Mouse (Mus musculus) hindbrain, embryonic 11.5 days (tissue): ENCODE results near the gene Kif5a. TPM values are rescaled to one million over a fixed set of nuclear protein-coding genes. Genes with fewer than 3 reads are reported as not detected.

Experiments
- ATAC-seq: fragments of 200-750 bp; cut with Nextera tagmentation; 2 replicates; pipeline ENCODE4 v1.8.0; 2017; ENCODE audit warnings: mild to moderate bottlenecking, moderate TSS enrichment, moderate library complexity; ENCODE audit not compliant: low FRiP score
- DNase-seq: peaks from one replicate; pipeline ENCODE4 v3.0.0-alpha.2; 2015; ENCODE audit warnings: low spot score
- H3K27ac ChIP-seq: fragments of 300-500 bp; sonication (generic); 2 replicates; pipeline ENCODE4 v1.5.1; 2014; ENCODE audit warnings: mild to moderate bottlenecking, low read depth, low read length
- H3K27me3 ChIP-seq: fragments of 300-500 bp; sonication (generic); 2 replicates; pipeline ENCODE4 v1.6.1; 2014; ENCODE audit warnings: mild to moderate bottlenecking, low read length, moderate library complexity, mixed read lengths; ENCODE audit not compliant: control insufficient read depth, insufficient read depth
- H3K36me3 ChIP-seq: fragments of 300-500 bp; sonication (generic); 2 replicates; pipeline ENCODE4 v1.6.1; 2014; ENCODE audit warnings: mild to moderate bottlenecking, low read length, moderate library complexity, mixed read lengths; ENCODE audit not compliant: control insufficient read depth, insufficient read depth
- H3K4me1 ChIP-seq: fragments of 300-500 bp; sonication (generic); replicated peaks from 2 replicates; pipeline ENCODE4 v1.6.1; 2014; ENCODE audit warnings: low read length, mixed read lengths; ENCODE audit not compliant: control insufficient read depth, insufficient read depth
- H3K4me2 ChIP-seq: fragments of 300-500 bp; sonication (generic); replicated peaks from 2 replicates; pipeline ENCODE4 v1.6.1; 2014; ENCODE audit warnings: mild to moderate bottlenecking, low read depth, low read length
- H3K4me3 ChIP-seq: fragments of 300-500 bp; sonication (generic); 2 replicates; pipeline ENCODE4 v1.5.1; 2014; ENCODE audit warnings: low read depth, low read length
- H3K9ac ChIP-seq: fragments of 300-500 bp; sonication (generic); 2 replicates; pipeline ENCODE4 v1.6.1; 2014; ENCODE audit warnings: low read depth, low read length
- H3K9me3 ChIP-seq: fragments of 300-500 bp; sonication (generic); 2 replicates; pipeline ENCODE4 v1.6.1; 2016; ENCODE audit warnings: low read length; ENCODE audit not compliant: control insufficient read depth
- WGBS: fragments of 180-500 bp; shearing (Covaris S2); extraction: QIAGEN DNeasy Blood & Tissue Kit; methylation state at CpG from one replicate; pipeline ENCODE4 v1.1.7; 2014; 5-methylcytosine and 5-hydroxymethylcytosine counted together
- polyA plus RNA-seq: library from polyadenylated mRNA; unstranded; fragments of >200 nt; fragmentation: Nextera tagmentation; extraction: Ambion mirVana; gene quantifications from 2 replicates; pipeline ENCODE4 v1.2.1, GENCODE M21; 2014

Gene Kif5a
- polyA plus RNA-seq, 1 experiment from 2014 or later: 41.4 TPM

DNA sequence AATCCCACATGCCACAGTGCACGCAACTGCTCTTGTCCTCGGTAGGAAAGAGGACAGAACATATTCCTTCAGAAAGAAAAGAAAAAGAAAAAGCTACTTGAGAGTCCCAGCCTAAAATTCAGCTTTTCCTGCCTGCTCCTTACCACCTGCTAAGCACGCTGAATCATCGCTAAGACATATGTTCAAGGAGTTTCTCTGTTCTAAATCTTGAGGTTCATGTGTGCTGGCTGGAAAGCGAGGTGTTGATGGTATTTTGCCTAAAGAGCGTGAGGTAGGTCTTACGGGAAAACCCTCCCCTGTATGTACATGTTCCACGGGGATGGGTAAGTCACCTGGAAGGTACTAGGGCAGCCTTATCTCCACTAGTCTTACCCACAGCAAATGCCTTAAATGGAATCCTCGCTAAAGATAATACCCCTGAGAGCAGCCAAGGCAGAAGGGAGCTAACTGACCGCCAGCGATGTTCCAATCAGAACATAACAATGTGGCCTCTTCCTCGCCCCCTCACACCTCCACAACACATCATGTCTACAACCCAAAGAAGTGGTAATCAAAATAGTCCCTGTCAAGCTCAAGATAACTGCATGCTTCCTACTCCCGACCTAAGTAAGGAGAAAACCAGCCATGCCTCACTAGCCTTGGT, 53.1 kb downstream of the Kif5a start:
- Histone ChIP-seq H3K9me3 (no peaks in the 10 kb centered on the region), H3K4me1 (0 out of 2 replicates have a peak, but pooled peaks cover 3% of the 10 kb centered on the region), H3K4me3 (no peak overlapping the region), H3K27me3 (no peaks in the 10 kb centered on the region), H3K9ac (no peak overlapping the region), H3K36me3 (0 out of 2 replicates have a peak, but pooled peaks cover 4% of the 10 kb centered on the region), H3K4me2 (no peak overlapping the region), H3K27ac (no peak overlapping the region)
- WGBS: 89% methylated on average over 13 of the region's 13 CpGs
- ATAC-seq (no peak), DNase-seq (no peak)

DNA sequence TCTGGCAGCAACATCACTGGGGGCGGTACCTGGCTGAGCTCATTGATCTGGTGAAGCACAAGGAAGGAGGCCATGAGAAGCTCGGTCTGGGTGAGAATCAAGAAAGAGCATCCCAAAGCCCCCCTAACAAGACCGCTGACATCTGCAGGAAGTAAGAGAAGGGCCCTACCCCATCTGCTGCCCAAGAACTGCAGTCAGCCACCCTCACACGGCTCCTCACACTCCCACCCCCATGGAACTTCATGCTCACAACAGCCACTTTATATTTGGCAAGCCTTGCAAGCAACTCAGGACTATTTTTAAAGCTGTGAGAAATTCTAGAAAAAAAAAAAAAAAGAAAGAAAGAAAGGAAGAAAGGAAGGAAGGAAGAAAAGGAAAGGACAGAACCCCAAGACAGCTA, 54.2 kb downstream of the Kif5a start:
- Histone ChIP-seq H3K36me3 (0 out of 2 replicates have a peak, but pooled peaks cover 4% of the 10 kb centered on the region), H3K9me3 (no peaks in the 10 kb centered on the region), H3K27ac (no peak overlapping the region), H3K9ac (no peak overlapping the region), H3K4me3 (no peak overlapping the region), H3K4me1 (0 out of 2 replicates have a peak, but pooled peaks cover 3% of the 10 kb centered on the region), H3K27me3 (no peaks in the 10 kb centered on the region), H3K4me2 (no peak overlapping the region)
- ATAC-seq (no peak), DNase-seq (no peak)
- WGBS: 89% methylated on average over 4 of the region's 4 CpGs

DNA sequence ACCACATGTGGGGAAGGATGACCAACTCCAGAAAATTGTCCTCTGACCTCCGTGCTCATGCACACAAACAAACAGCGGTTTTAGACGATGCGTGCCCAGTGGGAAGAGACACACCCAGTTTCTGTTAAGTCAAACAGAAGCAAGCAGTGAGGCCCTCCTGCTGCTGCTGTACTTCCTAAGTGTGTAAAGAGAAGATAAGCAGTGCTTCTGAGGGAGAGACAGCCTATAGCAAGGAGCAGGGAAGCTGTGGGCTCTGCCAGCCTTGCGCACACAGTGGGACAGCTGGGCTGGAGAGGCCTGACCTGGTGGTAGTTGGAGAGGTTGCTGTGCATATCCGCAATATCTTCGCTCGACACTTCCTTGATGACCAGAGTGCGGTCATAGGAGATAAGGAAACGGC, 57.8 kb downstream of the Kif5a start:
- no peak overlapping the region for H3K4me3 ChIP-seq
- H3K9ac ChIP-seq: no peak overlapping the region
- no peak overlapping the region for H3K4me2 ChIP-seq
- H3K4me1 ChIP-seq: no peaks in the 10 kb centered on the region
- ATAC-seq (no peak), DNase-seq (no peak)
- WGBS: 89% methylated on average over 10 of the region's 10 CpGs
- H3K9me3 ChIP-seq: no peaks in the 10 kb centered on the region
- H3K27ac ChIP-seq: no peak overlapping the region
- H3K36me3 ChIP-seq: 0 out of 2 replicates have a peak, but pooled peaks cover 4% of the 10 kb centered on the region
- no peaks in the 10 kb centered on the region for H3K27me3 ChIP-seq

DNA sequence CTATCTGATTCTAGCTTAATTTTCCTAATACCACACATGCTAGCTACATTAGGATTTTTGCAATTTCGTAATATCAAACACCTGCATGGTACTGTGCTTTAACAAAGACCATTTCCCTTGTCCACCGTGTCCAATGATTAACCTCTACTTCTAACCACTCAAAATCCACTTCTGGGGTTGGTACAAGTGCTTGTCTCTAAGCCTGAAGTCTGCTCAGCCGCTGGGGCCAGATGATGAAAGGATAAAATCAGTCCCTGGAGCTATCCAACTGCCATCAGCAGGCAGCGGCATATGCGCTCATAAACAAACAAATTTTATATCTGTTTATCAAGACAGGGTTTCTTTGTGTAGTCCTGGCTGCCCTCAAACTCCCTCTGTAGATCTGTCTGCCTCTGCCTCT, 58.6 kb downstream of the Kif5a start:
- H3K9ac ChIP-seq: no peak overlapping the region
- H3K27ac ChIP-seq: no peak overlapping the region
- H3K36me3 ChIP-seq: 0 out of 2 replicates have a peak, but pooled peaks cover 4% of the 10 kb centered on the region
- H3K4me3 ChIP-seq: no peak overlapping the region
- WGBS: 94% methylated on average over 5 of the region's 5 CpGs
- no peaks in the 10 kb centered on the region for H3K4me1 ChIP-seq
- DNase-seq (no peak), ATAC-seq (no peak)
- no peaks in the 10 kb centered on the region for H3K27me3 ChIP-seq
- H3K9me3 ChIP-seq: no peaks in the 10 kb centered on the region
- H3K4me2 ChIP-seq: no peak overlapping the region

DNA sequence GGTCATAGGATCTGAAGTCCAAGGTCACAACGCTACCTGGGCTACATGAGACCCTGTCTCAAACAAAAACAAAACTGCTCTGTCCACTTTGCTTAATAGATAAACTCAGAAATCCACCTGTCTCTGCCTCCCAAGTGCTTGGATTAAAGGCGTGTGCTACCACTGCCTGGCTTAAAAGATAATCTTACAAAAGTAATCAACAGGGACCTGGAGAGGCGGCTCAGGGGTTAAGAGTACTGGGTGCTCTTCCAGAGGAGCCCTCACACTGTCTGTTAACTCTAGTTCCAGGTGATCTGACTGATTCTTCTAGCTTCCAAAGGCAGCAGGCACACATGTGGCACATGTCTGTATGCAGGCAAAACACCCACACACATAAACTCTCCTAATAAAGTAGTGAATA, 60.0 kb downstream of the Kif5a start:
- WGBS: 97% methylated on average over 3 of the region's 3 CpGs
- H3K9ac ChIP-seq: no peak overlapping the region
- ATAC-seq: no peak

DNA sequence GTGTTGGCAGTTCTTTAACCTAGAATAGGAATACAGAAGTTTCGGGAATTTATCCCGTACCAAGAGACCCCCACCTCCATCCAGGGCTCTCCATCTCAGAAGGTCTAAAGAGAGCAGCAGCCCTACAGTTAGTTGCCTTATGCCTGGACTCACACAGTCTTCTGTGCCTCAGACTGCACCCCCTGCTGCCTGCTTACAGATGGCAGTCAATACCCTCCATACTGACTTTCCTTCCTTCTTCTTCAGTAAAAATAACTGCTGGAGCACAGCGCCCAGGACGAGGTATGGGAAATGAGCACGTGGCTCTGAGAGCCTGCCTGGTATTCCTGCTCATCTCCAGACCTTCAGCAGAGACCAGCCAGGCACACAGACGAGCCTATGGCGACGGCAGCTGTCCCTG, 62.9 kb downstream of the Kif5a start:
- ATAC-seq (no peak), DNase-seq (no peak)
- H3K36me3 ChIP-seq: no peaks in the 10 kb centered on the region
- H3K4me2 ChIP-seq: no peak overlapping the region
- no peaks in the 10 kb centered on the region for H3K9me3 ChIP-seq
- 85% methylated on average over 8 of the region's 8 CpGs for WGBS
- H3K9ac ChIP-seq: no peak overlapping the region
- H3K27ac ChIP-seq: no peak overlapping the region
- H3K27me3 ChIP-seq: no peaks in the 10 kb centered on the region
- 0 out of 2 replicates have a peak, but pooled peaks cover 3% of the 10 kb centered on the region for H3K4me1 ChIP-seq
- no peak overlapping the region for H3K4me3 ChIP-seq

More for the DNA sequence above, 60.0 kb downstream of the Kif5a start:
- no peaks in the 10 kb centered on the region for H3K4me1 ChIP-seq
- H3K27me3 ChIP-seq: no peaks in the 10 kb centered on the region
- DNase-seq: no peak
- no peak overlapping the region for H3K4me3 ChIP-seq
- no peaks in the 10 kb centered on the region for H3K9me3 ChIP-seq
- H3K27ac ChIP-seq: no peak overlapping the region
- no peak overlapping the region for H3K4me2 ChIP-seq
- 0 out of 2 replicates have a peak, but pooled peaks cover 4% of the 10 kb centered on the region for H3K36me3 ChIP-seq

DNA sequence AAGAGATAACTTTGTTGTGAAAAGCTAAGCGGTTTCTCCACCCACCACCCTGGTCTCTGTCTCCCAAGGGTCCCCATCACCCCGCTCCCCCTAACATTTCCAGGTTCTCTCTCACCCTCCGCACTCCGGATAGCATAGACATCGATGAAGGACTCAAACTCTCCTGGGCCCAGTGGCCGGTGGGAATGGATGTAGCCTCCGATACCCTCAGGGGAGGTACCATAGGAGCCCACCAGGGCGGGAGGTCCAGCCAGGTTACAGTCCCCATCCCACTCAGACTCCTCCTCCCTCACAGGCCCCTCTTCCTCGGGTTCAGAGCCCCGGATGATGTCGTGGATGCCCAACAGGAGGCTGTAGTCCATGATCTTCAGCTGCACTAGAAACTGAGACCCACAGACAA, 63.7 kb downstream of the Kif5a start:
- no peaks in the 10 kb centered on the region for H3K36me3 ChIP-seq
- no peak overlapping the region for H3K27ac ChIP-seq
- H3K9ac ChIP-seq: no peak overlapping the region
- ATAC-seq (no peak), DNase-seq (no peak)
- 85% methylated on average over 11 of the region's 11 CpGs for WGBS
- H3K27me3 ChIP-seq: no peaks in the 10 kb centered on the region
- 0 out of 2 replicates have a peak, but pooled peaks cover 7% of the 10 kb centered on the region for H3K4me1 ChIP-seq
- H3K4me3 ChIP-seq: no peak overlapping the region
- H3K4me2 ChIP-seq: no peak overlapping the region
- no peaks in the 10 kb centered on the region for H3K9me3 ChIP-seq

DNA sequence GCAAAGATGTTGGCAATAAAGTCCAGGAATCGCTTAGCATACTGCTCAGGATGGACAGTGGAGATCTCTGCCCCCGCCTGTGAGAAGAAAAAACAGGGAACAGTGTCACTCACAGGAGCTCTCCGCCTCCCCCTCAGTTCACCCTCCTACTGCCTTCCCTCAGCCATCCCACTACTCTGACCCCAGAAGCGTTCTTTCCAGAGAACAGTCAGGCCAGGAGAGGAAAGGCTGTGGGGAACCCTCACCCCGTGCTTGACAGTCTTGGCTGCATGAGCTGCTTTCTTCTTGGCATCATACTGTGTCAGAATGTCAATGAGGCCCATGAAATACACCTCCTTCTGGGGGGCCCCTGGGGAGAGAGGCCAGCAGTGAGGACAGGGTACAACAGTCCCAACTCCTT, 64.1 kb downstream of the Kif5a start:
- 68% methylated on average over 5 of the region's 5 CpGs for WGBS

DNA sequence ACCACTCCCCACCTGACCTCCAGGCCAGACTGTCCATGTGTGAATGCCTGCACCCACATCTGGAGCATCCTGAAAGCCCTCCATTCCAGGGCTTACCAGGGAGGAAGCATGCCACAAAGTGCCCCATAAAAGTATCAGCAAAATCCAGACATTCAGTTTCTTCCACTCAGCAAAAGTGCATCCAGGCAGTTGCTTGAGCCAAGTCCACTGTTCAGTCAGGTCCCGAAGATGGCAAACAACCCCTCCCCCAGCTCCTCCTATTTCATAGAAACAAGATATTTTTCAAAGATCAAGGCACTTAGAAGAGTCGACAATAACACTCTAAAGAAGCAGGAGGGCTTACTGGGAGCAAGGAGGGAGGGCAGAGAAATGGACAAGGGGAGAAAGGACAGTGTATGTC, 64.7 kb downstream of the Kif5a start:
- DNase-seq: no peak
- Histone ChIP-seq H3K4me2 (no peak overlapping the region), H3K36me3 (no peaks in the 10 kb centered on the region), H3K27ac (no peak overlapping the region), H3K9me3 (no peaks in the 10 kb centered on the region), H3K27me3 (no peaks in the 10 kb centered on the region), H3K9ac (no peak overlapping the region), H3K4me3 (no peak overlapping the region), H3K4me1 (0 out of 2 replicates have a peak, but pooled peaks cover 8% of the 10 kb centered on the region)
- 81% methylated on average over 2 of the region's 2 CpGs for WGBS
- ATAC-seq: no peak

More for the DNA sequence above, 64.1 kb downstream of the Kif5a start:
- DNase-seq (no peak), ATAC-seq (no peak)
- Histone ChIP-seq H3K27ac (no peak overlapping the region), H3K4me2 (no peak overlapping the region), H3K9ac (no peak overlapping the region), H3K36me3 (no peaks in the 10 kb centered on the region), H3K4me1 (0 out of 2 replicates have a peak, but pooled peaks cover 8% of the 10 kb centered on the region), H3K27me3 (no peaks in the 10 kb centered on the region), H3K9me3 (no peaks in the 10 kb centered on the region), H3K4me3 (no peak overlapping the region)
